Mouse (Mus musculus) skeletal muscle tissue, adult 2 months (tissue): Measurements from ENCODE around the gene Otoa.

Source experiments
- DNase-seq: peaks from one replicate; pipeline ENCODE4 v3.0.0-alpha.2; 2012; ENCODE audit warnings: low read depth, low spot score

The Otoa gene

DNA sequence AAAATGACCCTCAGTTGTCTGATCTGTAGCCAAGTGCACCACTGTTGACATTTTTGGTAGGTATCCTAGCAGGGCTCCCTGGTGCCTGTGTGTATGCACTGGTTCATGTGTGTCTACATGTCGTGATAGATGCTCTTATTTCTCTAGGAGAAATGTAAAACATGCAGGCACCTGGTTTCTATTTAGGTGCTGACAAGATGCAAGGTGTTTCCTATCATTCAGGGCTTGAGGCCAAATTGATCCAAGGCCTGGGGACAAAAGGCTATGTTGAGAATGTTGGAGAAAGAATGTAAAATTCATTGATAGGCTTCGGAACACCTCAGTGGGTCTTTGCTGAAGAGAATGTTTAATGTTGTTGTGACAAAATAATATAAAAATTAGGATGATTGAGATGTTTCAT is 366 bp downstream of the Otoa start:
- no peak for DNase-seq

DNA sequence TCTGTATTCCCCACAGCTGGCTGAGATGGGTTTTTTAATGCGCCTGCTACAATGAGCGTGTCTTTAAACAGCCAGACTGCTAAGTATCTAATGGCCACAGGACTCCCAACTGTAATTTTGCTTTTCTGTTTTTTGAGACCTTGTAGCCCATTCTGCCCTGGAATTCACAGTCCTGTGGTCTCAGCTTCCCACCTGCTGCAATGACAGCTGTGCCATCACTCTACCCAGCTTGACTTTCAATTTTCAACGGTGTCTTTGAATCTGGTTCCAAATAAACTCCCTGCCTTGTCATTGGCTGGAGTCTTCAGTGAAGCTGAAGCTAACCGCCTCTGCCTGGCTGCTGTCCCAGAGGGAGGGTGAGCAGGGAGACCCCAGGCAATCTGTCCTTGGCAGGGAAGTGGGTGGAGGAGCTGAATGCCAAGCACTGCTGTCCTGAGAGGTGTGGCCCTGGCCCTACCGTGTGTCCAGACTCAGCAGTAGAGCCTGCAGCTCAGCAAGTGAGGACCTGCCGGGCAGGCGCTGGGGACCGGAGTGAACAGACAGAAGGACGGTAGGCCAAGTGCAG is 1.6 kb downstream of the Otoa start:
- DNase-seq, result no peak

DNA sequence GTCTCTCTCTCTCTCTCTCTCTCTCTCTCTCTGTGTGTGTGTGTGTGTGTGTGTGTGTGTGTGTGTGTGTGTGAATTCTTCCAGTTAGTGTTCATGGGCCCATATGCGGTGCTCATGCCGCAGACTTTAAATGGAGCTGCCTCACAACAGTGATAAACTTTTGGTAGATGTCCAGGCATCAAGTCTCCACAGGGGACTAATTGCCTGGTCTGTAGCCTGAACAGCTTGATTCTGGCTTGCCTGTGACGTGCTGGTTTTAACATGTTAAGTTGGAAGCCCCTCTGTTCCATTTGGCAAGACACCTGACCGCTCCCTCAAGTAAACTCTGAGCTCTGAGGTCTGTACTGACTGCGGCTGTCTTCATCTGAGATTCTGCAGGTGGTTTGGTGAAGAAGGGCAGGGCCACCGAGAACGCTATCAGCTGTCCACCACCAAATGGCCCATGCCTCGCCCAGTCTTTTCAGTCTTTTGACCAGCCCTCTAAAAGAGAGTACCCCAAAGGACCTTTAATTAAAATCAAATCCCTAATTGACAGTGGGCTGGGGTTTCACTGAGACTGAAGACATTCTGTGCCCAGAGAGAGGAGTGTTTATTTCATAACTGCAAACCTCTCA is 3.5 kb downstream of the Otoa start:
- DNase-seq, result no peak

DNA sequence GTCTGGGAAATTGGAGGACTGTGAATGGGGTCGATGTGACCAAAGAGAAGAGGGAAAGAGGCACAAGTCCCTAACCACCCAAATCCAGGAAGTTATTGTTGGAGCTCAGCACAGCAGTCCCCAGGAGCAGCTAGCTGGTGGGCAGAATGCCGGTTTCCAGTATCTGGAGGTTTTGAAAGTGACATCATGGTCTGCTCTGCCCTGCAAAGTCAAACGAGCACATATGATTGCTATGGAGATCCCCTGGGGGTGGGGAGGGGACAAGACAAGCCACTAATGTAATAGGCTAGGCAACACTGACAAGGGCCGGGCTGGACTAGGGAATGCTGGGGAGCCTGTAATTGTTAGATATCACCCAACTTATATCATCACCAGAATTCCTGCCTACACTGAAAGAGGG is 4.0 kb downstream of the Otoa start:
- no peak for DNase-seq

DNA sequence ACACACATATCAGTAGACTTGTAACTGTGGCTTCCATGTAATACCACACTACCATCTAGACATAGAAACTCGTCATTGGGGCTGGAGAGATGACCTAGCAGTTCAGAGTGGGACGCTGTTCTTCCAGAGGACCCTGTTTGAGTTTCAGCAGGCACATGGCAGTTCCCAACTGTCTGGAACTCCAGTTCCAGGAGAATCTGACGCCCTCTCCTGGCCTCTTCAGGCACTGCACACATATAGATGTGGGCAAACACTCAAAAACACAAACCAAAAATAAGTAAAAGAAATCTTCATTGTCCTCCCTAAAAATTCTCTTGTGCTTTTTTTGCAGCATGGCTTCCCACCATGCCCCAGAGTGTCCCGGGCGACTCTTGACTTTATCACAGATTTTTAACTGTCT is 7.3 kb downstream of the Otoa start:
- DNase-seq, result no peak

DNA sequence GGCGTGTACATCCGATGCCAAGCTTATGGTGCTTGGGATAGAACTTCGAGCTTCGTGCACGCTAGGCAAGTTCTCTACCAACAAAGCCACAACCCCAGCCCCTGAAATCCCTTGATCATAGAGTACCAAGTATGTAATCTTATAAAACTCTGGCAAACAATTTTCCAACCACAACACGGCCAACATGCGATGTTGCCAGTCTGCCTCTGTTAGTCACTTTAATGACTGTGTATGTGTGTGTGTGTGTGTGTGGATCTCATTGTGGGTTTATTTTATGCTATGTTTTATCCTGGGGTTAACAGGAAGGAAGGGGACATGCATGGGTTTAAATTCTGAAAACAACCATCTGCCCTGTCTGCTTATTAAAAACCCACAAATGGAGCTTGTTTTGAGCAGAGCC is 9.3 kb downstream of the Otoa start:
- DNase-seq, result no peak

DNA sequence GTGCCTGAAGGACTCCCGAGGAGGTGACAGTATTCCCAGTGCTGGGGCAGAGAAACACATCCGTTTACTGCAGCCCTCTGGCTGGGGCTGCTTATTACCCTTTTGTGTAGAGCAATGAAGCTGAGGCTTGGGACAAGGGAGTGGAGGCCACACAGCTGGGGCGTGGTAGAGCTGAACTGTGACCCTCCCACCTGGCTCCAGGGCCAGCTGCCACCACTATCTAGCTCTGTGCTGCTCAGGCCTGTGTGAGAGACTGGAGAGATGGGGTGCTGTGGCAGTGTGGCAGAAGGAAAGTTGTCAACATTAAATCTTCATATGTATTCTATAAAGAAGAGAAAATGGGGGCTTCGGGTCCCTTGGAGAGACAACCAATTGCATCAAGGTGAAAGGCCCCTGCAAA is 11.6 kb downstream of the Otoa start:
- DNase-seq, result no peak

DNA sequence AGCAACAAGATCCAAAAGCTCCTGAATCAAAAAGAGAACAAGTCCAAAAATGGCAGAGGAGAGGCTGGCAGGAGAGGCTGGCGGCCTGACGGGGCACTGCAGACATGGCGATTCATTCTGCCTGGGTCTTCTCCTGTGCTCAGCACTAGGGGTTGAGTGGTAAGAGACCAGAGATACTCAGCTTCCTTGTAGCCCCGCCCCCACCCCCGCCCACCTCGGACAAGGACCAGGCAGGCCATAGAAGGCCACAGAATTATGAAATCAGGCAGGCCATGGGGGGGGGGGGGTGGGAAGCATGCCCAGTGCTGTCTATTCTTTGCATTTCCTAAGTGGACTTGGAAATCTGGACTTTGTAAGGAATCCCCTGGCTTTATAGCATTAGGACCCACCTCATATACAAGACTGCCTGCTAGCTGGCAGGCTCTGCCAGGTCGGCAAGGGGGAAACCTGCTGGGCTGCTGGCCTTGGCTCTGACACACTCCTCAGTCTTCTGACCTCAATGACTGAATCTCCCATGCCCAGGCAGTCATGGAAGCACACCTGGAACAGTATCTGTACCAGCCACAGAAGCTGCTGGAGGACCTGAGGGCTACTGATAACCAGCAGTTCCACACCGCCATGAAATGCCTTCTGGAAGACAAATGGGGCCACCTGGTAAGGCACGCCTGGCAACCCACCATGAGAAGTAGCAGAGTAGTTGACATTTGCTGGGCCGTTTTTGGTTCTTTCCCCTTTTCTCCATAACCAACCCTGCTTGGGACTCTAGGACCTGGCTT is 17.4 kb downstream of the Otoa start:
- no peak for DNase-seq

DNA sequence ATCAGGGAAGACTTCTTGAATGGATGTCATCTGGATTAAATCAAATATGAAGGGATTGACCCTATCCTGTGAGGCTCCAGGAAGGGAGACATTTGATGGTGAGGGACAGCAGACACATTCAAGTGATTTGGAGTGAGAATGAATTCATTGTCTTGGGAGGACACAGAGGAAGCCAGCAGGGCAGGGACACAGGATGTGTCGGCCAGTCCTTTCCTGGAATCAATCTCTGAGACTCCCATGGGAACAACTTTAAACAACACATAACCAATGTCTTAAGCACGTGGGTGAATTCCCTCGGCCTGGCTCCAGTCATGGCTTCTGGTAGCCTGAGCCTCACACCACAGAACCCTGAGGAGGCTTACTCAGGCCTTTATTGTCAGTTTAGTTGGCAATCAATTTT is 26.4 kb downstream of the Otoa start:
- DNase-seq, result peak; percentile 19

DNA sequence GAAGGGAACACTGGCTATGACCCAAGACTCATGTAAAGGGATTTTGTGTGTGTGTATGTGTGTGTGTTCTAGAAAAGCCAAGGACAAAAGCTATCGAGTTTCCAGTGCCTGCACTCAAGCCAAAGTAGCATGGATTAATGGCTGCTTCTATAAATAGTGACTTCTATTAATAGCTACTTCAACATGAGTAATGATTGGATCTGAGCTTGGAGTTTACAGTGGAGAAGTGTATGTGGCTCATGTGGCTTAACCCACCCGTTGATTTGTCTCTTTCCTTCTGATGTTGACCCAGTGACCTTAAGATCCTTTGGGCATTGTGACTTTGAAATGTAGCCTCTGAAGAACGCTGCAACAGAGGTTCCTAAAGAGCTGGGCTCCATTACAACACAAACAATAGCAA is 29.9 kb downstream of the Otoa start:
- peak; percentile 36 for DNase-seq

DNA sequence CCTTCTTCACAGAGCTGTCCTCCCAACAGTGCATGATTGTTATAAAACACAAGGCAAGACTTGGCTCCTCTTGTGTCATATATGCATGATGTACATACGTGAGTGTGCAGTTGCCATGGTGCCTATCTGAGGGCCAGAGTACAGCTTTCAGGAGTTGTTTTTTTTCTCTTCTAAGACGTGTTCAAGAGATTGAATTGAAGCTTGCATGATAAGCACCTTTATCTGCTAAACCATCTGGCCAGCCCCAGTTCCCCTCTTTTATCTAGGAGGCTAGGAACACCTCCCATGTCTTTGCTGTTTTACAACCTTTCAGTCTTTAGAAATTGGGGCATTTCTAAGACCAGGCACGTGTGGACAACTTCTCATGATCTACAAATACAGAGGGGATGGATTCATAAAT is 30.3 kb downstream of the Otoa start:
- DNase-seq, result no peak

DNA sequence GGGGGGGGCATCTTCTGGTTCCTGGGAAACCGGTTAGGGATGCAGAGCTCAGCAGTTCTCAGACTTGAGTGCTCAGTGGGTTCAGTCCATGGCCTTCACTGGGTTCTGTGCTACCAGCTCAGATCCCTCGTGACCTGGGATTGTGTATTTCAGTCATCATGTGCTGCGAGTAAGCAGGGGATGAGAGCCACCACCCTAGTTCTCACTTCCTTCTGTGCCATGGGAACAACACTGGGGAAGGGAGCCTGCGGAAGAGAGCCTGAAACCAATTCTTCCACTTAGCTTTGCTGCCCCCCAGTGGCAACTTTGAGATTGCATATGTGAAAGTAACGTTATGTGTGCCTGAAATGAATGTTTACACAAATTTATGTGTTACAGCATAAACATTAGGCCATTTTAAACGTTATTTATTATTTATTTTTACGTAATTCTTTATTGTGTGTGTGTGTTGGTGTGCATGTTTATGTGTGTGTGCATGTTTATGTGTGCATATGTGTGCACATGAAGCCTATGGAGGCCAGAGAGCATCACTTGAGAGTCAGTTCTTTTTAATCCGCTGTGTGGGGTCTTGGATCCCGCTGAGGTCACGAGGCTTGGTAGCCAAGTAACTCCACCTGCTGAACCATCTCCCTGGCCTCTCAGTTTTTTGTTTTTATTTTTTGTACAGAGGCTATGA is 38.8 kb downstream of the Otoa start:
- DNase-seq, result peak; percentile 73

DNA sequence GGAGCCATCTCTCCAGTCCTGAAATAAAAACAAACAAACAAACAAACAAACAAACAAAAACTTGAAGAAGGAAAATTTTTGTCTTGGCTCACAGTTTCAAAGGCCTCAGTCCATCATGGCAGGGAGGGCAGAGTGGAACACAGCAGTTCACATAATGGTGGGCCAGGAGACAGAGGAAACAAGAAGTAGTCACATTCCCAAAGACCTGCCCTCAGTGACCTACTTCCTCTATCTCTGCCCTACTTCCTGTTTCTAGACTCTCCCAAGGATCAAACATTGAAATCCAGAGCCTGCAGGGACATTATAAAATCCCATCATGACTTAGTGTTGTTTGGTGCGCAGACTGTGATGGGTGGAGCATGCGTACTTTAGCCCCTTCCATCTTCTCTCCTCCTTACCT is 49.4 kb downstream of the Otoa start:
- DNase-seq, result no peak

DNA sequence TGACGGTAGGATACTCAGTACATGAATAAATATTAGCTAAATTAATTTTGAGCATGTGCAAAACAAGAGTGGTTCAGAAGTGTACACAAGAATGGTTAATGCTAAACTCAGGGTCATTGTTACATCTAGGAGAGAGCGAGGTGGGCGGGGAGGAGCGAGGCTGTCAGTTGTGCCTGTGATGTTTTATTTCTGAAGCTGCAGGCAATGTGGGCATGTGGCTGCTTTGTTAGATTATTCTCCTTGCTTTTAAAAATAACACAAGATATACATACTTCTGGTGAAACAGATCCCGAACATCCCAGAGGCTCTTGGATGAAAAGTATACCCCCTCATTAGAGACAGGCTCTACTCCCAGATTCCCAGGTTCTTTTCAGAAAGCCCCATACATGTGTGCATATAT is 59.8 kb downstream of the Otoa start:
- DNase-seq, result no peak

DNA sequence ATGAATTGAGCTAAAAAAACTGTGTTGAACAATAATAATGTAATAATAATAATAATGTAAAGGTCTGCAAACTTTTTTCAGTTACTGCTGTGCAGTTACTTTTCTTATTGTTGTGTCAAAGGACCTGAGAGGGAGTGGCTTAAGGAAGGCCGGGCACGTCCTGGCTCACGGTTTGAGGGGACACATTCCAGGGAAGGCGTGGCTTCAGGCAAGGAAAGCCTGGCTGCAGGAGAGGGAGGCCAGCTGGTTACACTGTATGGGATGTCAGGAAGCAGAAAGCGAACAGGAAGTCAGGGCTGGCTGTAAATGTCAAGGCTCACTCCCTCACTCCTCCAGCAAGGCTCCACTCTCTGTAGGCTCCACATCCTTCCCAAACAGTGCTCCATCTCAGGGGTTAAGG is 69.2 kb downstream of the Otoa start:
- no peak for DNase-seq

DNA sequence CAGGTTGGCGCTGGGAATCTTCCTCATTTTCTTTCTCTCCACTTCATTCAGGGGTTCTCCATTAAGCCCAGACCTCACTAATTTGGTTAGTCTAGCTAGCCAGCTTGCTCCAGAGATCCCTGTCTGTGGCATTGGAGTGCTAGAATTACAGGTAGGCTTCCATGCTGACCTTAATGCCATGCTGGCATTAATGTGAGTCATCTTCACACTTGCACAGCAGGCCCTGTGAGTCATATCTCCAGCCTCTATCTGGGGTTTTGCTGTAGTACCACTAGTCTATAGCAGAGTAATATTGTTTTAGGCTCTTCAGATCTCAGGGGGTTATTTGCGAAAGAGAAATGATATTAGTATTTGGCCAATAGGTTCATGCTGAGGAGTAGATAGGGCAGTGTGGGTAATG is 70.7 kb downstream of the Otoa start:
- no peak for DNase-seq

DNA sequence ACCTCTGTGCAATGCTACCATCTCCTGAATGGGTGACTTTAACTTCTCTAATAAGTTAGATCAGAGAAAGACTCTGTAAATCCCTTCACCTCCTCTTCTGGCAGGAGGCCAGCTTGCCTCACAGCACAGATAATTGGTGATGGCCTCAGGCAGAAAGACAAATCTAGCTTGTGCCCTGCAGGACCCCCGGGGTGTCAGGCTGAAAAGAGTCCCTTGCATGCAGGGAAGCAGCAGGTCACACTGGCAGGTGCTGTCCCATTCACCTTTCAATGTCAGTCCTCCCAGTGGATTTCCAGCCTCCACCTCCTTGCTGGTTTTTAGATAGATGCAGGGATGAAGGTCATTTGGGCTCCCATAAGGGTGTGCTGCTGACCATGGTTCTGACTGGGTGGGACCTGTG is 84.2 kb downstream of the Otoa start:
- no peak for DNase-seq

DNA sequence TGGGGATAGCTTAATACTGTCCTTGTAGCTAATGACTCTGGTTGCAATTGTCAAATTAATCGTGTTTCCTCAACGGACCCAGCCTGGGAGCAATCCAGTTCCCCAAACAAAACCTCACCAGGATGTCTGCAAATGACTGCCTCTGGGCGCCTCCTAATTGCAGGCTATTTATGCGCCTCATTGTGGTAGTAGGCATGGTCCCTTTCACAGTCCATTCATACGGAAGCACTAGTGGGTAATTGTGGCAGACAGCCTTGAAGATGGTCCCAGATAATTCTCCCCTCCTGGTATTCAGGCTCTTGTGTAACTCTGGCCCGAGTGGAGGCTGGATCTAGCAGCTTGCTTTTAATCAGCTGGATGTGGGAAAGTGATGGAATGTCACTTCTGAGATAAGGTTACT is 90.4 kb downstream of the Otoa start:
- no peak for DNase-seq

DNA sequence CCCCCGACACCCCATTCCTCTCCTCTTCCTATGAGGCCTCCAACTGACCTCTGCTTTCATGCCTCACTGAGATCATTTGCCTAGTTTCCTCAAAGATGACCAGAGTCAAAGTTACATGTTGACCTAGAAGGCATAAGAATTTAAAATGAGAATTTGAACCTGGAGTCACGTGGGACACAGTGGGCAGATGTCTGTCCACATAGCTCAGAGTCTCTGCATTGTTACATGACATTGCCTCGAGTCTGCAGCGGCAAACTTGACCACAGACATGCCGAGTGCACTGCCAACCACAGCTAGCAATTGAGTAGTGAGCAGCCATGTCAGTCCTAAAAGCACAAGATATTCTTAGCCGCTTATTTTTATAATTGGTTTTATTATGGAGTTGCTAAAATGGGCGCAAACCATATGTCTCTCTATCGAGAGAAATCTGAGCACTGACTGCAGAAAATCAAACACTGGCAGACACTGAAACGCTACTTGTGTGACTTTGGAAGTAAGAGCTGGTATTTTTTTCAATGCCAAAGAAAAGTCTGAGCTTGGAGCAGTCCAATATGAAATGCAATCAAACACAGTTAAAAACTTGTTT is 105.8 kb downstream of the Otoa start:
- no peak for DNase-seq

DNA sequence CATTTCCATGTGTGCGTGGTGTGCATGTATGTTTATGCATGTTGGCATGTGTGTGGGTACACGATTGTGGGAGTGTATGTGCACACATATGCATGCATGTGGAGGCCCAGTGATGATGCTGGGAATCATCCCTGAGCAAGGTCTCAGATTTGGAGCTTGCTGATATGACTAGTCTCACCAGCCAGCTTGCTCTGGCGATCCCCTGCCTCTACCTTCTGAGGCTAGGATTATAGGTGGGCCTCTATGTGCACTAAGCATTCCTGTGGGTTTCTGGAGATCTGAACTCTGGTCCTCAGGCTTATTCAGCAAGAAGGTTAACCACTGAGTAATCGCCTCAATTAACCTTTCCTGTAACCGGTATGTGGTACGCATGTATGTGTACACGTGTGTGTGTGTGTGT is 107.5 kb downstream of the Otoa start:
- no peak for DNase-seq

DNA sequence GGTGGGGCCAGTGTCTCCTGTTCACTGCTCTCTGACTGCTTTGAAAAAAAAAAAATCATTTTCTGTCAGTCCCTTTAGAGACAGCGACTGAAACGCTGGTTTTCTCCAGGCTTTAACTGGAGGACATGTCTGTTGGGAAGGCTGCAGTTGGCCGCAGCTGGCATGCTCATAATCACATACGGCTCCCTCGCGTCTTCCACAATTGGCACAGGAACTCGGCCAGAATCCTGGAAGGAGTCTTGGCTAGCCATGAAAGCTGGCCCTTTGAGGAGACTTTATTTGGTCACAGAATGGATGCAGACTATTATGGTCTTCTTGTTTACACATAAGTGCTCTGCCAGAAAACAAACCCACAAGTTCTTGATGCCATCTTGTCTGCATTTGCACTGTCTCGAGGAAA is 117.5 kb downstream of the Otoa start:
- no peak for DNase-seq

DNA sequence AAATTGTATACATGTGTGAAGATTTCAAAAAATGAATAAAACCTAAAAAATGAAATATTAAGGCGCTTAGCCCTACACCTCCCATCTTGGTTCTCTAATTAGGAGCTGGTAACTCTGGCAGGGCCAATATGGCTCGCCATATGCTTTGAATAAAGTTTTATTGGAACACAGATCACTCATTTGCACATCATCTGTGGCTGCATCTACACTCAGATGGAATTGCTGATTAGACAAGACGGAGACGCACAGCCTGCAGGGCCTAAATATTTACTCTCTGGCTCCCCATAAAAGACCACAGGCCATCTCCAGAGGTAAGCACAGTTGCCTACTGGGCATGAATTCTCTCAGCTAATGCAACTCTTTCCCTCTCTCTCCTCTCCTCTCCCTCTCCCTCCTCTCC is 130.4 kb downstream of the Otoa start:
- DNase-seq, result no peak
